Mouse (Mus musculus): Measurements from ENCODE around the gene Cd70. TPM values are rescaled to one million over a fixed set of nuclear protein-coding genes. Genes with fewer than 3 reads are reported as not detected.

Gene Cd70
- polyA plus RNA-seq, 1 experiment from 2014 or later = 1.9 TPM

- Histone ChIP-seq H3K4me3 (no peak overlapping the region), H3K9me3 (no peaks in the 10 kb centered on the region), H3K4me1 (replicated peaks) (no peaks in the 10 kb centered on the region), H3K4me2 (no peak overlapping the region), H3K27ac (replicated peaks) (no peak overlapping the region), H3K9ac (no peak overlapping the region), H3K27me3 (no peaks in the 10 kb centered on the region), H3K36me3 (no peaks in the 10 kb centered on the region)
- 92% methylated on average over 1 of the region's 1 CpGs for WGBS
- no peak for ATAC-seq (ENCODE audit: low FRiP score, low read depth)
Measured at GRCm38 (mm10) chr17:57131793-57132192, 17.8 kb downstream of the Cd70 start.

GRCm38 (mm10) chr17:57125853-57126622 is 23.5 kb downstream of the Cd70 start:
- Histone ChIP-seq H3K4me1 (replicated peaks) (no peaks in the 10 kb centered on the region), H3K9ac (no peak overlapping the region), H3K4me3 (no peak overlapping the region), H3K27ac (replicated peaks) (no peak overlapping the region), H3K36me3 (no peaks in the 10 kb centered on the region), H3K4me2 (no peak overlapping the region), H3K27me3 (no peaks in the 10 kb centered on the region), H3K9me3 (no peaks in the 10 kb centered on the region)
- 68% methylated on average over 3 of the region's 3 CpGs for WGBS
- ATAC-seq (ENCODE audit: low FRiP score, low read depth) = no peak

GRCm38 (mm10) chr17:57124792-57125191 is 24.8 kb downstream of the Cd70 start:
- Histone ChIP-seq H3K27me3 (no peaks in the 10 kb centered on the region), H3K4me1 (replicated peaks) (no peaks in the 10 kb centered on the region), H3K9ac (no peak overlapping the region), H3K36me3 (no peaks in the 10 kb centered on the region), H3K9me3 (no peaks in the 10 kb centered on the region), H3K4me2 (no peak overlapping the region), H3K27ac (replicated peaks) (no peak overlapping the region), H3K4me3 (no peak overlapping the region)
- 85% methylated on average over 4 of the region's 4 CpGs for WGBS
- no peak for ATAC-seq (ENCODE audit: low FRiP score, low read depth)

DNA sequence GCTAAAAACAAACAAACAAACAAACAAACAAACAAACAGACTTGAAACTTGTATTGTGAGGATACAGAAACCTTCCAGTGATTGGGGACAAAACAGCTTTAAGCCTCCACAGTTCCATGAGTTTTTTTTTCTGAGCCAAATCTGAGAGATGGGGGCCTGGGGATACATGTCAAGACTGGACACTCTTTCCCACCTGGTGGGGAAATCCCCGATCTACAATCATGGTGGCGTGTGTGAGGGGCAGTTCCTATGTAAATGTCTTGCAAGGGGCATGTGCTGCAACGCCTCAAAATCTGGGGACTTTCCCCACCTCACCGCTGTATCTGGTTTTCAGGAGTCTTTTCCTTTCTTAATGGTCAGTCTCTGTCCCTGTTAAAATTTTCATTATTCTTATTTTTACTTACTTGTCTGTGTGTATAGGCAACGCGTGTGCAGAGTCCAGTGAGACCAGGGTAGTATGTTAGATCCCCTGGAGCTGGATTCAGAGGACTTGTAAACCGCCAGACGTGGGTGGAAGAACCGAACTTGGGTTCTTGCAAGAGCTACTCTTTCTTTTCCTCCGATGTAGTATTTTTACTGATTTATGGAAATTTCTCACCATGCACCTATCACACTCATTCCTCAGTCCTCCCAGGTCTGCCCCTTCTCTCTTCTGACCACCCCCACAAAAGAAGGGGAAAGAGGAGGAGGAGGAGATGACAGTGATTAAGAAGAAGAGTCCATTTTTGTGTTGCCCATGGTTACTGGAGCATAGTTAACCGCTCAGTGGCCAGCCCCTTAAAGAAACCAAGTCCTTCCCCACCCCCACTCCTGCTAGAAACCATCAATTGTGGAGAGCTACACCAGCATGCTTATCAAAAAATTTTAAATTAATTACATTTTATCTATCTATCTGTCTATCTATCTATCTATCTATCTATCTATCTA is 26.1 kb downstream of the Cd70 start:
- H3K4me2 ChIP-seq = no peak overlapping the region
- H3K27ac ChIP-seq (replicated peaks) = no peak overlapping the region
- H3K9me3 ChIP-seq = no peaks in the 10 kb centered on the region
- H3K27me3 ChIP-seq = no peaks in the 10 kb centered on the region
- H3K4me1 ChIP-seq (replicated peaks) = no peaks in the 10 kb centered on the region
- H3K9ac ChIP-seq = no peak overlapping the region
- H3K36me3 ChIP-seq = no peaks in the 10 kb centered on the region
- 88% methylated on average over 11 of the region's 11 CpGs for WGBS
- ATAC-seq (ENCODE audit: low FRiP score, low read depth) = no peak
- H3K4me3 ChIP-seq = no peak overlapping the region

DNA sequence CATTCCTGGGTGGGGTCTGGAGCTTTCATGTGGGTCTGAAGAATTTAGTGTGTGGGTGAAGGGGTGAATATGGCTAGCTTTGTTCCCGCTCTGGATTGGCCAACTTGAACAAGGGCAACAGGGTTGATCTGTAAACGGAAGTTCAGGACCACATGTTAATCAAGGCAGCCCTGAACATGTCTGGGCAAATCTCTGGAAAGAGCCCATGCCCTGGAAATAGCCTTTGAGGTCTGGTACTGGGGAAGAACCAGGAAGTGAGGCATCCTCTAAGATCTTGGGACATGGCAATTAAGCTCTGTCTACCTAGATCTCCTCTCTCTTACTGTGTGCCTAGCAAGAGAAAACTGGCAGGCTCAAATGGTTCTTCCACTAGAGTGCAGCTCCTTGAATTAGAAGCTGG is 27.7 kb downstream of the Cd70 start:
- Histone ChIP-seq H3K4me1 (replicated peaks) (no peaks in the 10 kb centered on the region), H3K9ac (no peak overlapping the region), H3K4me3 (no peak overlapping the region), H3K27me3 (no peaks in the 10 kb centered on the region), H3K27ac (replicated peaks) (no peak overlapping the region), H3K36me3 (no peaks in the 10 kb centered on the region), H3K9me3 (no peaks in the 10 kb centered on the region), H3K4me2 (no peak overlapping the region)
- 85% methylated on average over 2 of the region's 2 CpGs for WGBS
- no peak for ATAC-seq (ENCODE audit: low FRiP score, low read depth)

DNA sequence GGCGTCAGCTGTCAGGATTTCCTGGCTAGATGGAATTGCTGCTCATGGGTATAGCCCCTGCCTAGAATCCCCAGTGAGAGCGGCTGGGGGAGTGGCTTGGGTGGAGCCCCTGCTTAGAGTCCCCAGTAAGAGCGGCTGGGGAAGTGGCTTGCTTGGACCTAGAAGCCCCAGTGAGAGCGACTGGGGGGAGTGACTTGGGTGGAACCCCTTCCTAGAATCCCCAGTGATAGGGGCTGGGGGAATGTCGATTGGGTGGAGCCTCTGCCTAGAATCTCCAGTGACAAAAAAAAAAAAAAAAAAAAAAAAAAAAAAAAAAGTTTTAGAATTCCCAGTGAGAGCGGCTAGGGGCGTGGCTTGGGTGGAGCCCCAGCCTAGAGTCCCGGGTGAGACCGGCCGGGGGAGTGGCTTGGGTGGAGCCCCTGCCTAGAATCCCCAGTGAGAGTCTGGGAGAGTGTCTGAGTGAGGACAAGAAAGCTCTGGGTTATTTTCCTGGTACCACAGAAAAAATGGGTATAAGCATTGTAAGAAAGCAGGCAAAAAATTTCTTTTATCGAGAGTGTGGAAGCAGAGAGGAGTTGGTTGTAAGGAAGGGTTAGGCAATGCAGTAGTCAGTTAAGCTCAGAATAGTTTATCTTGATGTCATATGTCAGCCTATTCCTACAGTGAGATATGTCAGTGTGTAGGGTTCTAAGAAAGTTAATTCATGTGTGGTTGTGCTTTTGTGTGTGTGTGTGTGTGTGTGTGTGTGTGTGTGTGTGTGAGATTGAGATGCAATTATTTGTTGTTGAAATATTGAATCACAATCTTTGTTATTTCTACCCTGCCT is 30.8 kb downstream of the Cd70 start:
- Histone ChIP-seq H3K4me2 (no peak overlapping the region), H3K27me3 (no peaks in the 10 kb centered on the region), H3K4me3 (no peak overlapping the region), H3K27ac (replicated peaks) (no peak overlapping the region), H3K9me3 (no peaks in the 10 kb centered on the region), H3K36me3 (no peaks in the 10 kb centered on the region), H3K4me1 (replicated peaks) (no peaks in the 10 kb centered on the region), H3K9ac (no peak overlapping the region)
- WGBS = 1% methylated on average over 11 of the region's 11 CpGs
- ATAC-seq (ENCODE audit: low FRiP score, low read depth) = peak; percentile 51; the same call in 1 of the 2 replicates

DNA sequence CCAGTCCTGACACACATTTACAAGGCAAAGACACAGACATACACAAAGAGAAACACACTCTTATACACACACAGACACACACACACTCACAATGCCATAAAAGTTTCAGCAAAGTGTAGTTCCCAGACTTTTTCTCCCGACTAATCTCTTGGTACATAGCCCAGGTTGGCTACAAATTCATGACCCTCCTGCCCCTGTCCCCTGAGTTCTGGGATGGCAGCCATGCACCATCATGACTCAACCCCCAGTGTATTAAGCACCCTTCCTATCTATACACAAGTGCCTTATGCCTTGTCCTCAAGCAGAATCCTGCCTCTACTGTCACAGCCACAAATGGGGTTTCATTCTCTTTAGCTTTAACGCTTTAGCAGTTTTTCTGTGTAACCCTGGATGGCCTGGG is 32.8 kb downstream of the Cd70 start:
- H3K4me1 ChIP-seq (replicated peaks) = no peaks in the 10 kb centered on the region
- H3K27ac ChIP-seq (replicated peaks) = no peak overlapping the region
- H3K4me2 ChIP-seq = no peak overlapping the region
- WGBS = 76% methylated on average over 2 of the region's 2 CpGs
- no peaks in the 10 kb centered on the region for H3K9me3 ChIP-seq
- no peak for ATAC-seq (ENCODE audit: low FRiP score, low read depth)
- no peak overlapping the region for H3K4me3 ChIP-seq
- H3K36me3 ChIP-seq = no peaks in the 10 kb centered on the region
- no peaks in the 10 kb centered on the region for H3K27me3 ChIP-seq
- no peak overlapping the region for H3K9ac ChIP-seq

GRCm38 (mm10) chr17:57112768-57113474 is 36.7 kb downstream of the Cd70 start:
- WGBS = 92% methylated on average over 10 of the region's 10 CpGs
- no peak overlapping the region for H3K9ac ChIP-seq
- ATAC-seq (ENCODE audit: low FRiP score, low read depth) = no peak
- no peaks in the 10 kb centered on the region for H3K27me3 ChIP-seq
- no peak overlapping the region for H3K4me2 ChIP-seq
- H3K36me3 ChIP-seq = no peaks in the 10 kb centered on the region
- H3K27ac ChIP-seq (replicated peaks) = no peak overlapping the region
- H3K4me1 ChIP-seq (replicated peaks) = no peaks in the 10 kb centered on the region
- no peaks in the 10 kb centered on the region for H3K9me3 ChIP-seq
- no peak overlapping the region for H3K4me3 ChIP-seq

- Histone ChIP-seq H3K9ac (no peak overlapping the region), H3K27me3 (no peaks in the 10 kb centered on the region), H3K9me3 (no peaks in the 10 kb centered on the region), H3K4me2 (no peak overlapping the region), H3K36me3 (no peaks in the 10 kb centered on the region), H3K4me3 (no peak overlapping the region), H3K27ac (replicated peaks) (no peak overlapping the region), H3K4me1 (replicated peaks) (peaks cover 7% of the 10 kb centered on the region)
- no peak for ATAC-seq (ENCODE audit: low FRiP score, low read depth)
- WGBS = 89% methylated on average over 1 of the region's 1 CpGs
Measured at GRCm38 (mm10) chr17:57110005-57110404, 39.6 kb downstream of the Cd70 start.

DNA sequence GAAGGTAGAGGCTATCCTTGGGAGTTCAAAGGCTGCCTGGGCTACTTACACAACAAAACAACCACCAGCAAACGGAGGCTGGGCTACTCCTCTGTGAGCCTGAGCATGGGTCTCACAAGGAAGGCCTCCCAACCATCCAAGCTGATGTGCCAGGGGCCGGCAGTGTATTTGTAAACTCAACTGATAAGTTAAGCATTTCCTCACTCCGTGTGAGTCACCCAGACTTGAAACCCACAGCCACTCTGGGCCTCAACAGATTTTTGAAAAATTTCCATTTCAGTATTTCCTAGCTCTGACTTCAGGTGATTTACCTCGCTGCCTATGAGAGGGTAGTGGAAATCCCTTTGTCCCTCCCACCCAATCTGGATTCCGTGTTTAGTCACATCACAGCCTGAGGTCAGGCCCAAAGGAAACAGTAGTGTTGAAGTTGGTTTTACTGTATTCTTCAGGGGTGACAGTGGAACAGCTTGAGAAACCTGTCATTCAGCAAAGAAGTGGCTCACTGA is 40.9 kb downstream of the Cd70 start:
- Histone ChIP-seq H3K27ac (replicated peaks) (no peak overlapping the region), H3K36me3 (no peaks in the 10 kb centered on the region), H3K9ac (no peak overlapping the region), H3K4me2 (no peak overlapping the region), H3K27me3 (no peaks in the 10 kb centered on the region), H3K4me1 (replicated peaks) (peaks cover 14% of the 10 kb centered on the region), H3K4me3 (no peak overlapping the region), H3K9me3 (no peaks in the 10 kb centered on the region)
- ATAC-seq (ENCODE audit: low FRiP score, low read depth) = no peak
- WGBS = 70% methylated on average over 5 of the region's 5 CpGs

DNA sequence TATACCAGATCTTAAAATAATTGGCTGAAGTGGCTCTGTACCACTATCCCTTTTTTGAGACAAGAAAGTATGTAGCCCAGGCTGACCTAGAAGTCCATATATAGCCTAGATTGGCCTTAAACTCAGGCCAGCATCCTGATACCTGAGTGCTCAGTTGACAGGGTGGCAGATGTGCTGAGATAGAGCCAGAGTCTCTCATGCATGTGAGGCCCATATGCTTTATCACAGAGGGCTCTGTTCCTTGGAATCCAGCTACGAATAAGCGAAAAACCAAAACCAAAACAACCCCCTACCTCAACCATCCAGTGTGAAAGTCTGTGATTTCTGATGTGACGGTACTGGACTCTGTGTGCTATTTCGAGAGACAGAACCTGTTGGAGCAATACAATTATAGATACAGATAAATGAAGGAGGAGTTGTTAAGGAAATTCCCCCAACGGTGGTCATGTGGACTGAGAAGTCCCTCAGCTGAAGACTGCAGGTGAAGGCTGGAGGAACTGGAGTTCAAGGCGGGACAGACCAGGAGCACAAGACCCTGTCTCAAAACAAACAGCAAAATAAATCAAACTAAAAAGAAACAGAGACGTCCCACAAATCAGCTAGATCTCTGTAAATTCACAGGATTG is 41.4 kb downstream of the Cd70 start:
- 84% methylated on average over 7 of the region's 7 CpGs for WGBS
- H3K9ac ChIP-seq = no peak overlapping the region

More for the DNA sequence above, 41.4 kb downstream of the Cd70 start:
- no peaks in the 10 kb centered on the region for H3K27me3 ChIP-seq
- H3K4me2 ChIP-seq = no peak overlapping the region
- H3K27ac ChIP-seq (replicated peaks) = no peak overlapping the region
- no peaks in the 10 kb centered on the region for H3K9me3 ChIP-seq
- H3K36me3 ChIP-seq = no peaks in the 10 kb centered on the region
- no peak overlapping the region for H3K4me3 ChIP-seq
- H3K4me1 ChIP-seq (replicated peaks) = peaks cover 14% of the 10 kb centered on the region
- ATAC-seq (ENCODE audit: low FRiP score, low read depth) = no peak
